Mouse (Mus musculus) CH12F3 (cell line): ENCODE data around the gene Neo1.
"Not testable (repeated sequence)": the region's sequence is repeated elsewhere in the genome, so short reads cannot be mapped to it uniquely, and the experiment has no call there.

ENCODE experiments used
- in situ Hi-C: fragments of 300-500 bp; cut with MboI; formaldehyde crosslinking; loops from 2 replicates; pipeline ENCODE4 v1.14.3; 2020; ENCODE audit warnings: low sequenced_read_pairs

The Neo1 gene

GRCm38 (mm10) chr9:59013365-59013764 lies 22.9 kb downstream of the Neo1 start:
- in situ Hi-C loops, result loop anchor here (10.0 kb wide), 1 partner anchor 271 kb away; no protein-coding TSS in a partner anchor

- in situ Hi-C loops, result no loop called here
Measured at GRCm38 (mm10) chr9:58989255-58989928, 46.8 kb downstream of the Neo1 start.

- in situ Hi-C loops, result no loop called here
Measured at GRCm38 (mm10) chr9:58979034-58979433, 57.2 kb downstream of the Neo1 start.

GRCm38 (mm10) chr9:58971154-58971553 lies 65.1 kb downstream of the Neo1 start:
- in situ Hi-C loops, result not testable (repeated sequence)

GRCm38 (mm10) chr9:58967371-58967770 lies 68.9 kb downstream of the Neo1 start:
- in situ Hi-C loops, result no loop called here

- in situ Hi-C loops, result no loop called here
Measured at GRCm38 (mm10) chr9:58955507-58955906, 80.7 kb downstream of the Neo1 start.

GRCm38 (mm10) chr9:58945910-58946309 lies 90.3 kb downstream of the Neo1 start:
- in situ Hi-C loops, result not testable (repeated sequence)

- in situ Hi-C loops, result no loop called here
Measured at GRCm38 (mm10) chr9:58934776-58935175, 101.5 kb downstream of the Neo1 start.

- in situ Hi-C loops, result no loop called here
Measured at GRCm38 (mm10) chr9:58928103-58928502, 108.1 kb downstream of the Neo1 start.

- in situ Hi-C loops, result no loop called here
Measured at GRCm38 (mm10) chr9:58902869-58903585, 133.2 kb downstream of the Neo1 start.

- in situ Hi-C loops, result loop anchor here (25.0 kb wide), 1 partner anchor 362 kb away; no protein-coding TSS in a partner anchor
Measured at GRCm38 (mm10) chr9:58899602-58900001, 136.6 kb downstream of the Neo1 start.

GRCm38 (mm10) chr9:58891840-58892640 lies 144.2 kb downstream of the Neo1 start:
- in situ Hi-C loops, result loop anchor here (25.0 kb wide), 1 partner anchor 355 kb away; no protein-coding TSS in a partner anchor

GRCm38 (mm10) chr9:58890893-58891292 lies 145.3 kb downstream of the Neo1 start:
- in situ Hi-C loops, result loop anchor here (25.0 kb wide), 1 partner anchor 354 kb away; no protein-coding TSS in a partner anchor

- in situ Hi-C loops, result loop anchor here (25.0 kb wide), 1 partner anchor 353 kb away; no protein-coding TSS in a partner anchor
Measured at GRCm38 (mm10) chr9:58889782-58890448, 146.3 kb downstream of the Neo1 start.

- in situ Hi-C loops, result loop anchor here (25.0 kb wide), 1 partner anchor 345 kb away; no protein-coding TSS in a partner anchor
Measured at GRCm38 (mm10) chr9:58882686-58883085, 153.6 kb downstream of the Neo1 start.

GRCm38 (mm10) chr9:58879836-58880235 lies 156.4 kb downstream of the Neo1 start:
- in situ Hi-C loops, result loop anchor here (25.0 kb wide), 1 partner anchor 343 kb away; no protein-coding TSS in a partner anchor

- in situ Hi-C loops, result loop anchor here (25.0 kb wide), 1 partner anchor 340 kb away; no protein-coding TSS in a partner anchor
Measured at GRCm38 (mm10) chr9:58876946-58877625, 159.2 kb downstream of the Neo1 start.

- in situ Hi-C loops, result loop anchor here (25.0 kb wide), 1 partner anchor 338 kb away; no protein-coding TSS in a partner anchor
Measured at GRCm38 (mm10) chr9:58875439-58875838, 160.8 kb downstream of the Neo1 start.

- in situ Hi-C loops, result no loop called here
Measured at GRCm38 (mm10) chr9:58874354-58874753, 161.9 kb downstream of the Neo1 start.
